Mouse (Mus musculus) kidney, adult 11 months (tissue): Measurements from ENCODE around the gene 1810043G02Rik.
A peak's percentile ranks its signal among the peaks of the same experiment; 100 is the strongest.
"Not testable (repeated sequence)": the region's sequence is repeated elsewhere in the genome, so short reads cannot be mapped to it uniquely, and the experiment has no call there.

Source experiments
- DNase-seq: peaks from one replicate; pipeline ENCODE4 v3.0.0; 2022

Gene 1810043G02Rik

DNA sequence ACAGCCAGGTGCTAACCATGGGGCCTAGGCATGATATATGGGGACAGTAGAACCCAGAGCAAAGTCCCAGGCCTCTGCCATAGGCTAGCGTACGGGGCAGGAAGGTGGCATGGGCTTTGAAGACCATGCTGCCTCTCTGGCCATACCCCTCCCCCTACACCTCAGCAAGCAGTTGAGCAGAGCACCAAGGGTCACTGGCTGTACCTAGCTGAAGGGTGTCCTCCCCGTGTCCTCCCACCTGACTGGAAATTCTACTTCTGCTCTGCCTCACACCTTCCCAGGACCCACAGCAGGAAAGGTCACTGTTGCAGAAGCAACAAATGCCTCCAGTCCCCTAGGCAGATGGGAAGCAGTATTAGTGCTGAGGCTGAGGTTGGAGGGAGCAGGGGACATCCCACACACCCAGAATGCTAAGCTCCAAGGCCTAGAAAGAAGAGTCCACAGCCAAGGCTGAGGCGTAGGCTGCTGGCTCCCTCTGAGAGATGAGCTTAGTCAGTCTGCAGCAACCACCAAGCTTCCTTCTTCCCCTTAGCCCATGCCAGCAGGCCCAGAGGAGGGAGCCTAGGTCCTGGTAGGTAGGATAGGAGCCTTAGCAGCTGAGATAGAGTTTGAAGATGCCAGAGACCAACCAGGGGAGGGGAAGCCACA is 27.6 kb downstream of the 1810043G02Rik start:
- peak; percentile 53 for DNase-seq

DNA sequence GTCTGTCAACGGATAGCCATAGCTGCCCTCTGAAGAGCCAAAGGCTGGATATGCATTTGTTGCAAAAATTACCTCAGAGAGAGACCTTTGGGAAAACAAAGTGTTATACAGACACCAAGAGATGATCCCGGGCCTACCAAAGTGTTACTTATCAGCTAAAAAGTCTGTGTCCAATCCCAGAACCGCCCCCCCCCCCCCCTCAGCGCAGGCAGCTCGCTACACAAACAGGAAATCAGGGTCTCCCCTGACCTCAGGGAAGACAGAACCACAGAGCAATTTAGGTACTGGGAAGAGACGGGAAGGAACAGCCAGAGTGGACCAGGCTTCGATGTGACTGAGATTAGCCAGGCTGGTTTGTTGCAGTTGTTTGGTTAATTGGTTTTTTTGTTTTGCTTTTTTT is 28.9 kb downstream of the 1810043G02Rik start:
- DNase-seq = no peak

DNA sequence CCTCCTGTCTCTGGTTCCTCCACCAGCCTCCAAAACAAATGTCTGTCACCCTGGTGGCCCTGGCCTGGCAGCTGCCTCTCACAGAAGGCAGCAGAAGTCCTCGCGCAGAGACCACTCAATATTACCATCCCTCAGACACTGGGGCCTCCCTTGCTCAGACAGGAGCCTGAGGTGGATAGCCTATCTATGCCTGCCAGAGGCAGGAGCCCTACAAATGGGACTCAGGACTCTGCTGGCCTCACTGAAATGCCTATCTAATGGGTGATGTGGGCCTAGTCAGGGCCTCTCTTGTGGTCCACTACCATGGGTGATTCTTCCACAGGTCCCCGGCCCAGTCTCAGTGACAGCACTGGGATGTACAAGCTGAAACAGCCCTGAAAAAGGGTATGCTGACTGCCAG is 29.8 kb downstream of the 1810043G02Rik start:
- DNase-seq = no peak

DNA sequence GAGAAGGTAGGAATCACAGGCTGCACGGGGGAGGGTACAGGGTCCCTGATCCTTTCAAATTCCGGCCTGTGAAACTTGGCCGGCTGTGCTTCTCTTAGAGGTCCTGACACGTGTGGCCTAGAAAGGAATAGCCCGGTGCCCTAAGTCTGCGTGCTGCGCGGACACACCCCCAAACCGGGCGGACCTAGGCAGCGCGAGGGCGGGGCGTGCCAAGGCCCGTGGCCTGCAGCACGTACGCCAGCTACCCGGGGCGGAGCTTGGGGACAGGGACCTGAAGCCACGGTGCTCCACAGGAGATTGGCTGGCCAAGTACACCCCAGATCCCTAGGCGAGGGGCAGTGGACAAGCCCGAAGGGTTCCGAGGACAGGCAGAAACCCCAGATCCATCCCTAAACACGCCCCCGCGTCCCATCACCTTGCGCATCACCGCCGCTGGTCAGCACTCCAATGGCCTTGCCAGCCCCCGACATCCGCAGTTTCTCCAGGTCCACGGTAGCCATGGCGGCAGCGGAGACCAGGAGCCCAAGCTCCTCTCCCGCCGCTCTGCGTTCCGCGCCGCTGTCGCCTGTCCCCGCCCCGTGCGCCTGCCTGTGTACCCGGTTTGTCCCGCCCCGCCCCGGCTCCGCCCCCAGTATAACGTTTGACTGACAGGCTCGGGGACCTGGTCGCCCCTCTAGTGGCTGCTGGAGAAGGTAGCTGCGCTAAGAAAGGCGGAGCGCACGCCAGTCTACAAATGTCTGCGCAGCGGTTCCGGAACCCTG is 31.0 kb downstream of the 1810043G02Rik start:
- peak; percentile 95 for DNase-seq

DNA sequence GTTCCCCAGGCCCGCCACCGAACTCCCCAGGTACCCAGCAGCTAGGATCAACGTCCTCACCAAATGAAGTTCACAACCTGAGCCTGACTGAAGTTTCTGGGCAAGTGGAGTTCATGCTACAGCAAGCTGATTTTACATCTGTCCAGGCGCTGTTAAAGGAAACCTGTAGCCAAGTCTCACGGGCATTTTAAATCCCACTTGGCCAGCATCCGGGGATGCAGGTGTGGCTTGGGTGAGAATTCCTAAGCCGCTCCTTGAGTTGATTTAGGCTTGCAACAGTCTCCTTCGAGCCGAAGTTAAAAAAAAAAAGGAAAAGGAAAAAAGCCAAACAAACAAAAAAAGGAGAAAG is 31.6 kb downstream of the 1810043G02Rik start, which contains the start of gene Pfkl:
TSS of gene Pfkl (minus strand) at position 139 of the 349 bp plus-strand sequence.
- no peak for DNase-seq

DNA sequence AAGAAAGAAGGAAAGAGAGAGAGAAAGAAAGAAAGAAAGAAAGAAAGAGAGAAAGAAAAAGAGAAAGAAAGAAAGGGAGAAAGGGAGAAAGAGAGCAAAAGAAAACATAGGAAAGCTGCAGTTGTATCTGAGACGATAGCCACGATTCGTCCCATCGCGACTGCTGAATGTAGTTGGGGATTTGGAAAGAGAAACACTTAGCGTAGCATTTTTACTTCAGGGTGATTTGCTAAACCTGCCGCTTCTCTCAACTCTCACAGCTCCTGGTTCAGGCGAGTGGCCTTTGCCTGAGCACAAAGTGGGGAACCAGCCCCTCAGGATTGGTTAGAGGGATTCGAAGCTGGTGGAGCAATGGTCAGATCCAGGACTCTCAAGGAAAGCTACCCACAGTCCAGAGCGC is 32.0 kb downstream of the 1810043G02Rik start:
- no peak for DNase-seq

DNA sequence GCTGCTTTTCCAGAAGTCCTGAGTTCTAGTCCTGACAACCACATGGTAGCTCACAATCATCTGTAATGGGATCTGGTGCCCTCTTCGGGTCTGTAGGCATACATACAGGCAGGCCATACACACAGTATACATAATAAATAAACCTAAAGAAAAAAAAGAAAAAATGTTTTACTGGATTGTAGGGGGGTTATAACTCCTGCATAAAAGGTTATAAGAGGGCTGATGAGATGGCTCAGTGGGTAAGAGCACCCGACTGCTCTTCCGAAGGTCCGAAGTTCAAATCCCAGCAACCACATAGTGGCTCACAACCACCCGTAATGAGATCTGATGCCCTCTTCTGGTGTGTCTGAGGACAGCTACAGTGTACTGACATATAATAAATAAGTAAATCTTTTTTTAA is 32.8 kb downstream of the 1810043G02Rik start:
- DNase-seq = not testable (repeated sequence)

DNA sequence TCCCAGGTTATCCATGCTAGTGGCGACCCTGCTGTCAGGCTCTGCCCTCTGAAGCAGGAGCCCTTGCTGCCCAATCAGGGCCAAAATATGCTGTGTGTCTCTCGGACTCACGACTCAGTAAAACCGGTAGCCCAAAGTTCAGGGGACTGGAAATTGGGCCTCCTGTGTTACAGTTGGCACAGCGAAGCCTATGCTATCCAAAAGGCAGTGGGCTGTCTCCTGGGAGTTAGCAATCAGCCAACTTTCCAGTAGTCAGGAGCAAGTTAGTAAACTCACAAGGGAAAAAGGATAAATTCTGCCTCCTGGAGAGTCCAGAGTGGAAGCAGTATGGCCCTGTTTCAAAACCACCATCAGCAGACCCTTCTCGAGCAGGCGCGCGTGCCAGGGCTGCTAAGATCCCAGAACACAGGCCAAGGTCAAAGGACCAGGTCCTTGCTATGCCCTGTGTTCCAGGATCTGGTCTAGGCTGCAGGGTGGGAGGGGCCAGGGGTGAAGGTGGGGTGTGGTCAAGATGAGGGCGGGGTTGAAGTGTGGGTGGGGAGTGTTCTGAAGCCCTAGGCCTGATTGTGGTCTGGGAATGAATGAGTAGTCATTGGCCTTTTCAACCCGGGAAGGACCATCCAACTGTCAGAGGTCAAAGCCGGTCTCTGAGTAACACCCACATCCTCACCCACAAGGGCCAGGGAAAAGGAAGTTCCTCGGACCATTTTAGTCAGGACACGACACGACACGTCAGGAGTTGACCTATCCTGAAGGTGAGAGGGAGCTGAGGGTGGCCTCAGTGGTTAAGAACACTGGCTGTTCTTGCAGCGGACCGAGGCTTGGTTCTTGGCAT is 34.6 kb downstream of the 1810043G02Rik start:
- DNase-seq = no peak

DNA sequence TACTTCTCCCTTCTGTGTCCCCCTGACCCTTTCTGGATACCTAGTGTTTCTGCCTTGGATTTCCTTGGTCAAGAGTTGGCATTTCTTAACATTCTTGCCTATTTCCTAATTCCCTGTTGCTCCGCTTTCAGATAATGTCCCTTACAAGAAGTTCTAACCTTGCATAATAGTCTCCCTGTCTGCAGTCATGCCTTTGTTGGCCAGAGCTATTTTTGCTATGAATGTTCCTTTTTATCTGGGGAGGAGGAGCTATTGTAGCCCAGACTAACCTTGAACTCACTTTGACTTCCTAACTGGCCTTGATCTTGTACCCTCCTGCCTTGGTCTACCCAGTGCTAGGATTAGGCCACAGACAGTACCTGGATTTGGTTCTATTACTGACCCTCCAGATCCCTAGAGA is 37.2 kb downstream of the 1810043G02Rik start:
- no peak for DNase-seq

DNA sequence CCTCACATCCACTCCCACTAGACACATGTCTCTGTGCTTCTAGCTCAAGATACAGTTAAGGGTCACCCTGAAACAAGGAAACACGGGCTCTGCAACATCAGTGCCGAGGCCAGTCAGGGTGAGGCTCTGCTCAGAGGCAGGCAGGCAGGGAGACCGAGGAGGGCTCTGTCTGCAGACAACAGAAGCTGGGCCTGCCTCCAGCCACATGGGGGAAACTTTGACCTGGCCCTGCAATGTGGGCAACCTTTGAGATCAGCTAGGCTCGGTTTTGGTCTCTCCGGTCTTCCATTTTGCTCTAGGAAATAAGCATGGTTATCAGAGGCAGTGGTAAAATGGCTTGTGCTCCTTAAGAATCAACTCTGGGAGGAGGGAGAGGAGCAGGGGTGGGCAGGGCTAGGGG is 38.0 kb downstream of the 1810043G02Rik start:
- DNase-seq = peak; percentile 49

DNA sequence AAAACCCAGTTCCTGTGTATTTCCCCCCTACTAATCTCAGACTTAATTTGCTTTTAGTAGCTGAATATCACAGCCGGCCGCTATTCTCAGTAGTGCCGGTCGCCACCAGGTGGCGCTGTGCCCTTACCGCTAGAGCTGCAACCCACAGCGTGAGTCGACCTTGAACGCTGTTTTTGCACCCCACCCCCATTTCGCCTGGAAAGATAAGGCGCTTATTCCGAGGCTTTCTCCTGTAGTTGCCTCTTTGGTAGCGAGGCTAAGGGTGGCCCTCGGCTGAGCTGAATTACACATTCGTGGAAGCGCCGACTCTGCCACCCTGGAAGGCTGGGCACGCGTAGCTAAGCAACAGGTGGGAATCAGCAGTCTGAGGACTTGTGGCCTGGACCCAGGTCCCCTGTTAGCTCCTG is 40.5 kb downstream of the 1810043G02Rik start:
- peak; percentile 68 for DNase-seq

DNA sequence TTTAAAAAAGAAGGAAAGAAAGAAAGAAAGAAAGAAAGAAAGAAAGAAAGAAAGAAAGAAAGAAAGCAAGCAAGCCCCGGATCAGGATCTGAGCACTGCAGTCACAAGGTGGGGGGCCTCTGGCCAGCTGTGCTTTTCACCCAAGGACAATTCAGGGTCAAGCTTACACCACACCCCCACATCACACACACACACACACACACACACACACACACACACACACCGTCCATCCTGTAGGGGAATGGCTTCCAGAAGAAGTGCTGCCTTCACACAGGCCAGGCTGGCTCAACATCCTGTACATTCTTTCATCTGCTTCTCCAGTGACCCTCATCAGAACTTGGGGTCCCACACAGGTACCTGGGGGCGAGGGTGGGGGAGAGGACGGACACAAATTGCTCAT is 41.0 kb downstream of the 1810043G02Rik start:
- no peak for DNase-seq

DNA sequence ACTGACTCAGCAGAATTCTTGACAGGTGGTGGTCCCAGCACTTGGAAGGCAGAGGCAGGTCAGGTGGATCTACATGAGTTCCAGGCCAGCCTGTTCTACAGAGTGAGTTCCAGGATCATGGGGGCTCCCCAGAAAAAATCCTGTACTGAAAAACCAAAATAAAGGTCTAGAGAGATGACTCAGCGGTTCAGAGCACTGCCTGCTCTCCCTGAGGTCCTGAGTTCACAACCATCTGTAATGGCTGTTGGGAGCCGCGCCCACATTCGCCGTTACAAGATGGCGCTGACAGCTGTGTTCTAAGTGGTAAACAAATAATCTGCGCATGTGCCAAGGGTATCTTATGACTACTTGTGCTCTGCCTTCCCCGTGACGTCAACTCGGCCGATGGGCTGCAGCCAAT is 41.7 kb downstream of the 1810043G02Rik start:
- DNase-seq = not testable (repeated sequence)

DNA sequence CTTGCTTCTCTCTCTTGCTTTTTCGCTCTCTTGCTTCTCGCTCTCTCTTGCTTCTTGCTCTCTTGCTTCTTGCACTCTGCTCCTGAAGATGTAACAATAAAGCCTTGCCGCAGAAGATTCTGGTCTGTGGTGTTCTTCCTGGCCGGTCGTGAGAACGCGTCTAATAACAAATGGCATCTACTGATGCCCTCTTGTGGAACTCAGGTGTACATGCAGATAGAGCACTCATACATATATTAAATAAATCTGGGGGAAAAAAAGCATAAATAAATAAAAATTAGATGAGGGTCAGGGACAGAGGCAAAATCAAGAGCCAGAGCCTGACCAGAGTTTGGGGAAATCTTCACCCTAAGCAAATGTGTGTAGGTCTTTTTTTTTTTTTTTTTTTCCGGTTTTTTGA is 47.1 kb downstream of the 1810043G02Rik start:
- DNase-seq = not testable (repeated sequence)

DNA sequence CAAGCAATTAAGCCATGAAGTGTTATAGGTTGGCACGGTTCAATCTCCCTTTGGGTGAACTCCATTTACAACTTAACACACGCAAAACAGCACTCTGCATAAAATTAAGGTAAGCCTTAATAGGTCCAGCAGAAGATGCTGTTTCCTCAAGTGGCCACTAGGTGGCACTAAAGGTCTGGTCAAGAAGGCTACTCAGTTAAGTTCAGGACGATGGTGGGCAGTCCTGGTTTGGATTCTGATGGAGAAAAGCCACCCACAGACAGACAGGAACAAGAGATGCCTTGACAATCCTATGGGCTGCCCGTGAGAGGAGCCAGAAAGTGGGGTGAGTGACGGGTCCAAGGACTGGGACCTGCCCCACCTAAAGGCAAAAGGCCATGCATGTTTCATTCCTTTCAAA is 49.8 kb downstream of the 1810043G02Rik start:
- peak; percentile 56 for DNase-seq

DNA sequence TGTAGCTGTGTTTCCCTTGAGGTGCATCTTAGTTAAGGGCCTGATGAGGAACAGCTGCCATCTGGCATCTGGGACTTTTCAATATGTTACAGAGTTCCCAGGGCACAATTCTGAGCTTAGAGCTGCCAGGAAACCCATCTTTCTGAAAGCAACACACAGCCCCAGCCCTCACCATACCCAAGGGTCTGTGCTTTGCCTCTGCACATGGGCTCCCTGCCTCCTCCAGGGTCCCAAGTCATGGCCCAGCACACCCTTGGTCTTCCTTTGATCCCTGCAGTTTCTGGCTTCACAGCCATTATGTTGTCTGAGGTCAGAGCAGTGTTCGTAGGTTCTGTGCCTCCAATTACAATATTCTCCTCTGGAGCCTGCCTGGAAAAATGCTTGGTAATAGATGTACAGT is 50.8 kb downstream of the 1810043G02Rik start:
- DNase-seq = no peak

DNA sequence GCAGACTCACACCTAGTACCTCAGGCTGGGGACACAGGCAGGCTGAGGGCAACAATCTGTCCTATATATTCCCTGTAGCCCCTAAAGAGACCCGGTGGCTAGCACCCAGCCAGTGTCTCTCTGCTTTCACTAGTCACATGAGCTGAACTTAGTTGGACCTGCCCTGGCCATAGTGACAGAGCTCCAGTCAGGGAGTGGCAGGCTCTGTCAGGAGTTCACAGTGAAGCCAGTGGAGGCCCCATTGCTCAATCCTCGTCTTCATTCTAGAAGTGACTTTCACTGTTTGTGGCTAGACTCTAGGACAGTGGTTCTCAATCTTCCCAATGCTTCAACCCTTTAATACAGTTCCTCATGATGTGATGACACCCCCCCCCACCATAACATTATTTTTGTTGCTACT is 53.7 kb downstream of the 1810043G02Rik start:
- DNase-seq = no peak
